Comparison of ENCODE assay signal across 24 mouse cellular contexts in the genomic region with DNA sequence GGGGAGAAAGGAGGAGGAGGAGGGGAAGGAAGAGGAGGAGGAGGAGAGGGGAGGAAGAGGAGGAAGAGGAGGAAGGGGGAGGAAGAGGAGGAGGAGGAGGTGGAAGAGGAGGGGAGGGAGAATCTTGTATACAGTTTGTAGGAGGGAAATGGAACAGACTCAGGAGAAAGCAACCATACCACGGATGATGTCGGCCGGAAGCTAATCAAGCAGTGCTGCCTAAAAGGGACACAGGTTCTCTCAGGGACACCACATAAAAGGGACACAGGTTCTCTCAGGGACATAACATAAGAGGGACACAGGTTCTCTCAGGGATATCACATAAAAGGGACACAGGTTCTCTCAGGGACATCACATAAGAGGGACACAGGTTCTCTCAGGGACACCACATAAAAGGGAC.
"Had no signal": no experiment of that assay in that cellular context is flagged by ENCODE, and none has a peak within 500 bp of the region (broad histone marks: within the 10 kb centered on the region; RNA-seq: fewer than 3 reads in every experiment).

No protein-coding gene starts in this region.

- H3K9me3 ChIP-seq: heart, embryonic 10.5 days; heart, embryonic 12.5 days; hindbrain, embryonic 10.5 days; hindbrain, embryonic 12.5 days; intestine, embryonic 15.5 days; limb, embryonic 10.5 days; limb, embryonic 12.5 days; liver, embryonic 13.5 days; liver, embryonic 15.5 days had no signal

- H3K27ac ChIP-seq: gastrocnemius, adult 2 months; hindbrain, embryonic 10.5 days; hindbrain, embryonic 12.5 days; hindbrain, embryonic 14.5 days; intestine, embryonic 15.5 days; limb, embryonic 12.5 days; liver, embryonic 13.5 days; liver, embryonic 15.5 days had no signal

- DNase-seq: gastrocnemius, adult 2 months; gastrocnemius, postnatal 10 days; gastrocnemius, postnatal 25 days; heart, adult 18-20 months; heart, postnatal 10 days; heart, postnatal 4 days; kidney, adult 18-20 months; kidney, adult 8-10 months; kidney, postnatal 10 days; kidney, postnatal 25 days; kidney, postnatal 4 days; liver, embryonic 13.5 days had no signal

- H3K4me3 ChIP-seq: hindbrain, embryonic 12.5 days; intestine, embryonic 15.5 days; limb, embryonic 12.5 days; liver, embryonic 15.5 days had no signal

- H3K27me3 ChIP-seq: heart, embryonic 12.5 days; hindbrain, embryonic 12.5 days; intestine, embryonic 15.5 days; limb, embryonic 12.5 days; liver, embryonic 13.5 days; liver, embryonic 15.5 days had no signal

- ATAC-seq: hindbrain, embryonic 16.5 days; inflammation-experienced regulatory T-cells, adult 6 months; intestine, postnatal 0 days had no signal

- H3K9ac ChIP-seq: heart, embryonic 12.5 days; hindbrain, embryonic 12.5 days; hindbrain, embryonic 14.5 days; intestine, embryonic 15.5 days; limb, embryonic 12.5 days; liver, embryonic 13.5 days; liver, embryonic 15.5 days had no signal
